Mouse (Mus musculus): ENCODE results near the gene Piga.

GRCm38 (mm10) chrX:164394091-164394490 is 25.5 kb upstream of the Piga start:
- TF ChIP-seq CTCF (IDR thresholded peaks at IDR 0.05; ENCODE audit: low read depth) = no peak
- TF ChIP-seq EP300 (IDR thresholded peaks at IDR 0.05; ENCODE audit: low read depth) = no peak

Measured in liver, postnatal 0 days (tissue).